ENCODE assay signal across 13 mouse cellular contexts in genomic region chr7:6386995-6387394, GRCm38 (mm10). TPM values are rescaled to one million over a fixed set of nuclear protein-coding genes. Genes with fewer than 3 reads are reported as not detected.
A peak's percentile ranks its signal among the peaks of the same experiment; 100 is the strongest.
DNase-seq lines count a peak whose midpoint lies in the region; ATAC-seq and TF ChIP-seq lines count a peak whose summit lies in the region.
"Had no signal": no experiment of that assay in that cellular context is flagged by ENCODE, and none has a peak within 500 bp of the region (broad histone marks: within the 10 kb centered on the region; RNA-seq: fewer than 3 reads in every experiment).

No protein-coding gene starts in this region.

- H3K4me3 ChIP-seq in heart, adult 2 months: no peak overlapping the region
- H3K4me3 ChIP-seq in heart, embryonic 12.5 days: no peak overlapping the region
- H3K4me3 ChIP-seq in lung, embryonic 14.5 days (ENCODE audit: low read depth, low read length): no peak overlapping the region
- H3K4me3 ChIP-seq in lung, adult 2 months (replicated peaks; ENCODE audit: extremely low read depth, low read depth, low read length): no peak overlapping the region
- H3K4me3 ChIP-seq: hindbrain, embryonic 15.5 days; liver, embryonic 13.5 days had no signal

- no peak for TF ChIP-seq POLR2A in heart, adult 2 months (IDR thresholded peaks at IDR 0.05; ENCODE audit: insufficient read depth, low read depth, low read length)
- TF ChIP-seq POLR2A in lung, adult 2 months (IDR thresholded peaks at IDR 0.05; ENCODE audit: borderline replicate concordance, extremely low read depth, low read depth, low read length): no peak

- no peak for TF ChIP-seq CTCF in heart, adult 2 months (IDR thresholded peaks at IDR 0.05)
- TF ChIP-seq CTCF in lung, embryonic 14.5 days (IDR thresholded peaks at IDR 0.05; ENCODE audit: low read depth): no peak
- TF ChIP-seq CTCF in lung, adult 2 months (IDR thresholded peaks at IDR 0.05; ENCODE audit: insufficient read depth, low read length): no peak

- H3K79me2 ChIP-seq in heart, adult 2 months (replicated peaks; ENCODE audit: control insufficient read depth, insufficient read depth, low read length): no peaks in the 10 kb centered on the region

- H3K9me3 ChIP-seq in heart, embryonic 12.5 days (replicated peaks): no peaks in the 10 kb centered on the region
- H3K9me3 ChIP-seq in lung, embryonic 14.5 days (ENCODE audit: low read depth, low read length): no peaks in the 10 kb centered on the region
- H3K9me3 ChIP-seq: hindbrain, embryonic 15.5 days; liver, embryonic 13.5 days had no signal

- H3K4me1 ChIP-seq in heart, adult 2 months (ENCODE audit: control insufficient read depth, insufficient read depth, low read length): no peaks in the 10 kb centered on the region
- H3K4me1 ChIP-seq in heart, embryonic 12.5 days (replicated peaks): peaks cover 11% of the 10 kb centered on the region
- 0 out of 2 replicates have a peak, but pooled peaks cover 7% of the 10 kb centered on the region for H3K4me1 ChIP-seq in lung, embryonic 14.5 days (ENCODE audit: insufficient read depth)
- peaks cover 8% of the 10 kb centered on the region for H3K4me1 ChIP-seq in lung, adult 2 months (ENCODE audit: control insufficient read depth, insufficient read depth, low read length)

- WGBS in heart, adult 2 months: 43% methylated on average over 8 of the region's 8 CpGs
- 90% methylated on average over 8 of the region's 8 CpGs for WGBS in heart, embryonic 12.5 days
- 92% methylated on average over 8 of the region's 8 CpGs for WGBS in lung, embryonic 14.5 days
- 58% methylated on average over 8 of the region's 8 CpGs for WGBS in lung, adult 2 months

- peak; percentile 23 to 40 for DNase-seq in heart, adult 2 months
- DNase-seq in lung, embryonic 14.5 days: peak; percentile 4
- no peak for DNase-seq in lung, adult 2 months
- peak; percentile 56 to 59 for DNase-seq in heart, postnatal 10 days
- peak; percentile 12 for DNase-seq in skeletal muscle tissue, adult 2 months (ENCODE audit: low read depth, low spot score)
- no peak for DNase-seq in ovary, postnatal 36 days (ENCODE audit: low spot score)
- no peak for DNase-seq in yolk sac, embryonic 10.5 days (ENCODE audit: low spot score)
- DNase-seq: liver, embryonic 13.5 days had no signal

- no peaks in the 10 kb centered on the region for H3K27me3 ChIP-seq in heart, adult 2 months (ENCODE audit: control insufficient read depth, insufficient read depth, low read length)
- no peaks in the 10 kb centered on the region for H3K27me3 ChIP-seq in heart, embryonic 12.5 days (replicated peaks)
- H3K27me3 ChIP-seq in lung, embryonic 14.5 days (ENCODE audit: insufficient read depth, low read length): no peaks in the 10 kb centered on the region
- H3K27me3 ChIP-seq: CH12.LX; hindbrain, embryonic 15.5 days; liver, embryonic 13.5 days had no signal

- ATAC-seq in heart, embryonic 12.5 days (ENCODE audit: insufficient number of reproducible peaks, low FRiP score): no peak
- ATAC-seq in lung, embryonic 14.5 days (ENCODE audit: insufficient read depth): no peak

- H3K4me2 ChIP-seq in heart, embryonic 12.5 days: no peak overlapping the region
- no peak overlapping the region for H3K4me2 ChIP-seq in lung, embryonic 14.5 days
- H3K4me2 ChIP-seq: hindbrain, embryonic 15.5 days; liver, embryonic 13.5 days had no signal

- no peaks in the 10 kb centered on the region for H3K36me3 ChIP-seq in heart, adult 2 months (ENCODE audit: control insufficient read depth, insufficient read depth, low read length)
- H3K36me3 ChIP-seq in heart, embryonic 12.5 days: peaks cover 39% of the 10 kb centered on the region
- peaks cover 16% of the 10 kb centered on the region; the same call in 1 of the 2 replicates for H3K36me3 ChIP-seq in lung, embryonic 14.5 days (ENCODE audit: insufficient read depth)

- no peak for TF ChIP-seq EP300 in heart, adult 2 months (IDR thresholded peaks at IDR 0.05; ENCODE audit: insufficient read depth, low read depth, low read length)

- H3K9ac ChIP-seq in heart, adult 2 months (ENCODE audit: low read depth, low read length): no peak overlapping the region
- no peak overlapping the region for H3K9ac ChIP-seq in heart, embryonic 12.5 days
- H3K9ac ChIP-seq in lung, embryonic 14.5 days: no peak overlapping the region
- H3K9ac ChIP-seq: hindbrain, embryonic 15.5 days; liver, embryonic 13.5 days had no signal

- no peak overlapping the region for H3K27ac ChIP-seq in heart, adult 2 months
- no peak overlapping the region for H3K27ac ChIP-seq in heart, embryonic 12.5 days (ENCODE audit: poor library complexity, severe bottlenecking)
- H3K27ac ChIP-seq in lung, embryonic 14.5 days (ENCODE audit: low read depth): no peak overlapping the region
- H3K27ac ChIP-seq: hindbrain, embryonic 15.5 days; liver, embryonic 13.5 days had no signal

- intact Hi-C loops in heart, adult 2 months (cut with DNase I): no loop called here
- intact Hi-C loops in heart, postnatal 10 days (cut with DNase I): no loop called here

RNA-seq across cellular contexts. Expression of gene Zfp28, which starts 3.9 kb away (rescaled TPM):
- total RNA-seq in heart, adult 2 months (2021): 1 to 10 TPM; 1.8 to 2.8 TPM
- polyA plus RNA-seq in heart, adult 2 months (2012; rRNA removed): 2.6 and 4.1 TPM in 2 replicates
- 7.3 and 10.7 TPM in 2 replicates for polyA plus RNA-seq in heart, embryonic 12.5 days (2016; fragmentation: Nextera tagmentation; extraction: Ambion mirVana)
- 9.6 and 11.9 TPM in 2 replicates for polyA plus RNA-seq in lung, embryonic 14.5 days (2014; fragmentation: Nextera tagmentation; extraction: Ambion mirVana)
- polyA plus RNA-seq in lung, adult 2 months (2012; rRNA removed): 2.0 and 3.9 TPM in 2 replicates
- total RNA-seq in heart, postnatal 10 days (2021): 1 to 10 TPM; 4.3 to 4.5 TPM

RNA-seq across cellular contexts. Expression of gene Smim17, which starts 11.5 kb away (rescaled TPM):
- total RNA-seq in heart, adult 2 months (2021): not detected
- polyA plus RNA-seq in heart, adult 2 months (2012; rRNA removed): not detected in 2 replicates
- 0.15 and 0.39 TPM in 2 replicates for polyA plus RNA-seq in heart, embryonic 12.5 days (2016; fragmentation: Nextera tagmentation; extraction: Ambion mirVana)
- polyA plus RNA-seq in lung, embryonic 14.5 days (2014; fragmentation: Nextera tagmentation; extraction: Ambion mirVana): 0.22 and 0.61 TPM in 2 replicates
- not detected in 2 replicates for polyA plus RNA-seq in lung, adult 2 months (2012; rRNA removed)
- total RNA-seq in heart, postnatal 10 days (2021): not detected
- total RNA-seq: CH12.LX; megakaryocyte-erythroid progenitor cell, adult 5-6 weeks had no signal
- polyA plus RNA-seq: liver, embryonic 13.5 days had no signal

RNA-seq across cellular contexts. Expression of gene Gm20715, which starts 23.1 kb away (rescaled TPM):
- total RNA-seq in heart, adult 2 months (2021): not detected
- not detected in 2 replicates for polyA plus RNA-seq in heart, adult 2 months (2012; rRNA removed)
- not detected in 2 replicates for polyA plus RNA-seq in heart, embryonic 12.5 days (2016; fragmentation: Nextera tagmentation; extraction: Ambion mirVana)
- polyA plus RNA-seq in lung, embryonic 14.5 days (2014; fragmentation: Nextera tagmentation; extraction: Ambion mirVana): not detected in 2 replicates
- 0.03 TPM in 1 of 2 replicates, not detected in the other for polyA plus RNA-seq in lung, adult 2 months (2012; rRNA removed)
- not detected for total RNA-seq in heart, postnatal 10 days (2021)
- total RNA-seq: CH12.LX; gastrocnemius, adult 8-10 months; megakaryocyte-erythroid progenitor cell, adult 5-6 weeks had no signal
- polyA plus RNA-seq: liver, embryonic 13.5 days had no signal

RNA-seq across cellular contexts. Expression of gene Zfp78, which starts 23.9 kb away (rescaled TPM):
- 1 to 10 TPM; 1.6 to 3.4 TPM for total RNA-seq in heart, adult 2 months (2021)
- polyA plus RNA-seq in heart, adult 2 months (2012; rRNA removed): 0.49 and 1.5 TPM in 2 replicates
- 1.2 and 1.4 TPM in 2 replicates for polyA plus RNA-seq in heart, embryonic 12.5 days (2016; fragmentation: Nextera tagmentation; extraction: Ambion mirVana)
- 2.1 and 2.7 TPM in 2 replicates for polyA plus RNA-seq in lung, embryonic 14.5 days (2014; fragmentation: Nextera tagmentation; extraction: Ambion mirVana)
- polyA plus RNA-seq in lung, adult 2 months (2012; rRNA removed): 0.35 and 0.59 TPM in 2 replicates
- total RNA-seq in heart, postnatal 10 days (2021): 1 to 10 TPM; 1.3 to 2.4 TPM
- total RNA-seq: CH12.LX had no signal

RNA-seq across cellular contexts. Expression of gene Gm3854, which starts 43.4 kb away (rescaled TPM):
- total RNA-seq in heart, adult 2 months (2021): under 1 TPM; 0.20 to 0.52 TPM
- polyA plus RNA-seq in heart, adult 2 months (2012; rRNA removed): 0.08 and 0.12 TPM in 2 replicates
- 1.1 and 1.6 TPM in 2 replicates for polyA plus RNA-seq in heart, embryonic 12.5 days (2016; fragmentation: Nextera tagmentation; extraction: Ambion mirVana)
- 1.2 and 1.6 TPM in 2 replicates for polyA plus RNA-seq in lung, embryonic 14.5 days (2014; fragmentation: Nextera tagmentation; extraction: Ambion mirVana)
- polyA plus RNA-seq in lung, adult 2 months (2012; rRNA removed): 0.07 and 0.21 TPM in 2 replicates
- under 1 TPM; 0.14 to 0.27 TPM for total RNA-seq in heart, postnatal 10 days (2021)
- total RNA-seq: CH12.LX had no signal

Comparison
In these comparisons a context has a peak if more than half of its experiments do, and no peak if none do; other contexts are left out.
1. DNase-seq: peak in heart, adult 2 months (2 of 2), lung, embryonic 14.5 days (single experiment), heart, postnatal 10 days (2 of 2) and skeletal muscle tissue, adult 2 months (single experiment); none in lung, adult 2 months (single experiment), ovary, postnatal 36 days (single experiment) and yolk sac, embryonic 10.5 days (single experiment).